Mouse (Mus musculus): ENCODE measurements around the gene St13. TPM values are rescaled to one million over a fixed set of nuclear protein-coding genes. Genes with fewer than 3 reads are reported as not detected.

St13 gene
- polyA plus RNA-seq, 1 experiment from 2014 or later, result 130 TPM

- no peak for DNase-seq (ENCODE audit: low spot score)
Measured at GRCm38 (mm10) chr15:81366241-81366640, 33.6 kb downstream of the St13 start.

GRCm38 (mm10) chr15:81365246-81365645 is 34.6 kb downstream of the St13 start:
- DNase-seq (ENCODE audit: low spot score), result no peak

DNA sequence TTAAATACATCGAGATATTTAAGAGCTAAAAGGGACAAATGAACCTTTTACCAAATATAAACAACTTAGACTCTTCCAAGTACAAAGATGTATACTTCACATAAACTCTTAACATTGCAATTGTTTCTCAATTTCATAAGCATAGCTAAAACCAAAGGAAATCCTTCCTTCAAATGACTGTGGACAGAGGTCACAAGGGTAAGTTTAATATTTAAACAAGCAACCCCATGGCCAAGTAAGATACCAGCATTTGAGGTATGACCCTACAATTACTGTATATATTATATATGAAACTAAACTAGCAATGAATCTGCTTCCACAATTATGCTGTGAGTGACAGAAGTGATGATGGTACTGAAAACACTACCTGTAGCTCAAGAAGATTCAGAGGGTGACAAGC is 35.6 kb downstream of the St13 start:
- DNase-seq (ENCODE audit: low spot score), result no peak

DNA sequence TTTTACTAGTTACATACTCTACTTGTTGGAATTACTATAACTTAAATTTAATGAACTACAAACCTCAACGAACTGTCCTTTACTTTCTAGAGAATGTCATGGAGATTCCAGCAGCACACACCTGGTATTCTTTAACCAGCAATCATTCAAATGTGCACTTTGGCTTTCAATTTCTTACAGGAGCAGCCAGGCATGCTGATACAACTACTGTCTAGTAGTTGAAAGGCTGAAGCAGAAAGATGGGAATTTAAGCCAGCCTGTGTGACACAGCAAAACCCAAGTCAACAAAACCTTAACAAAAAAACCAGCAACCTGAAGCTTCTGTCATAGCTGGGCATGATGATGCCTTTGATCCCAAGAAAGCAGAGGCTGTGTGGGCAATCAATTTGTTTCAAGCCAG is 37.4 kb downstream of the St13 start:
- no peak for DNase-seq (ENCODE audit: low spot score)

GRCm38 (mm10) chr15:81361417-81362015 is 38.4 kb downstream of the St13 start:
- DNase-seq (ENCODE audit: low spot score), result no peak

DNA sequence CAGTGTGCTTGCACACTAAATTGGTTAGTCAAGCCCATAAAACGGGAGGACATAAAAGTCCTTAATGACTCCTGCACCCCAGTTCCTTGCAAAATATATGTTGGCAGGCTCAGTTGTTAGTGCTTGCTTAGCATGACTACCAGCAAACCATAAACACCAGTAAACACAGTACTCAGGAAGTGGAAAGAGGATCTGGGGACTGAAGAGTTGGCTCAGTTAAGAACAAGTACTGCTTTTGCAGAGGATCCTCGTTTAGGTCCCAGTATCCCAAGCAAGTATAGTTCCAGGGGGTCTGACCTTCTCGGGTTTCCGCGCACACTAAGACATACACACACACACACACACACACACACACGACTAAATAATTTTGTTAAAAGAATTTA is 38.9 kb downstream of the St13 start:
- DNase-seq (ENCODE audit: low spot score), result no peak

- peak; percentile 97 for DNase-seq (ENCODE audit: low spot score)
Measured at GRCm38 (mm10) chr15:81360345-81361021, 39.4 kb downstream of the St13 start, which contains the start of gene Slc25a17. TSS of gene Slc25a17 (minus strand) at chr15:81360812.

- DNase-seq (ENCODE audit: low spot score), result no peak
Measured at GRCm38 (mm10) chr15:81359421-81359820, 40.5 kb downstream of the St13 start.

- no peak for DNase-seq (ENCODE audit: low spot score)
Measured at GRCm38 (mm10) chr15:81358943-81359342, 40.9 kb downstream of the St13 start.

- DNase-seq (ENCODE audit: low spot score), result no peak
Measured at GRCm38 (mm10) chr15:81356946-81357345, 42.9 kb downstream of the St13 start.

- DNase-seq (ENCODE audit: low spot score), result peak; percentile 80
Measured at GRCm38 (mm10) chr15:81355146-81355761, 44.6 kb downstream of the St13 start.

- peak; percentile 51 for DNase-seq (ENCODE audit: low spot score)
Measured at GRCm38 (mm10) chr15:81352638-81353037, 47.2 kb downstream of the St13 start.

DNA sequence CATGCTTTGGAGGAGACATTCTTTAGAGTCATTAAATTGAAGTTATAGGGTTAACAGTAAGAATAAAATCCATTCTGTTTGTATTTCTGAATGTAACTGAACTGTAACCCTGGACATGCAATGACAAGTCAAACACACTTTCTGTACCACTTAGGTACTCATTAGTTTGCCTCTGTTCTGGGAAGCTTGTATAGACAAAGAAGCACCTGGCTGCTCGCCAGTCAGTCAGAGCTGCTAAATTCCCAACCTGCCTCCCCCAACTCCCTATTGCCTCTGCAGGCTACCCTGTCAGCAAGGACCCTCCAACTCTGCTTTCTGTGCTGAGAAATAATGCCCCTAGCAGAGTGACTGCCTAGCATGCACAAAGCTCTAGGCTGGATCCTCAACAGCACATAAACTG is 49.5 kb downstream of the St13 start:
- no peak for DNase-seq (ENCODE audit: low spot score)

GRCm38 (mm10) chr15:81348366-81348765 is 51.5 kb downstream of the St13 start:
- no peak for DNase-seq (ENCODE audit: low spot score)

- no peak for DNase-seq (ENCODE audit: low spot score)
Measured at GRCm38 (mm10) chr15:81347466-81347865, 52.4 kb downstream of the St13 start.

- no peak for DNase-seq (ENCODE audit: low spot score)
Measured at GRCm38 (mm10) chr15:81341426-81341825, 58.5 kb downstream of the St13 start.

DNA sequence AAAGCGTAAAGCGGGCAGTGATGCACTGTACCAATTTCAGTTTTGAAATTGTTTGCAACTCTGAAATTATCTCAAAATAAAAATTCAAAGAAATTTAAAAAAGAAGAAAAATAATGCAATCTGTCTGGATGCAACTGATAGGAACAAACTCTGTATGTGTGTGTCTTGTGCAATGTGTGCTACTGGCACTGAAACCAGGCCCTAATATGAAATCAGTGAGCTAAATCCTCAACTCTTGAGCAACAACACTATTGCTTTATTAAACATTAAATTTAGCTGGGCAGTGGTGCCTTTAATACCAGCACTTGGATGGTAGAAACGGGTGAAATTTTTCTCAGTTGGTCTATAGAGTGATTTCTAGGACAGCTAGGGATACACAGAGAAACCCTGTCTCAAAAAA is 60.7 kb downstream of the St13 start:
- DNase-seq (ENCODE audit: low spot score), result no peak

- DNase-seq (ENCODE audit: low spot score), result no peak
Measured at GRCm38 (mm10) chr15:81336466-81336865, 63.4 kb downstream of the St13 start.

- DNase-seq (ENCODE audit: low spot score), result no peak
Measured at GRCm38 (mm10) chr15:81332517-81332916, 67.4 kb downstream of the St13 start.

DNA sequence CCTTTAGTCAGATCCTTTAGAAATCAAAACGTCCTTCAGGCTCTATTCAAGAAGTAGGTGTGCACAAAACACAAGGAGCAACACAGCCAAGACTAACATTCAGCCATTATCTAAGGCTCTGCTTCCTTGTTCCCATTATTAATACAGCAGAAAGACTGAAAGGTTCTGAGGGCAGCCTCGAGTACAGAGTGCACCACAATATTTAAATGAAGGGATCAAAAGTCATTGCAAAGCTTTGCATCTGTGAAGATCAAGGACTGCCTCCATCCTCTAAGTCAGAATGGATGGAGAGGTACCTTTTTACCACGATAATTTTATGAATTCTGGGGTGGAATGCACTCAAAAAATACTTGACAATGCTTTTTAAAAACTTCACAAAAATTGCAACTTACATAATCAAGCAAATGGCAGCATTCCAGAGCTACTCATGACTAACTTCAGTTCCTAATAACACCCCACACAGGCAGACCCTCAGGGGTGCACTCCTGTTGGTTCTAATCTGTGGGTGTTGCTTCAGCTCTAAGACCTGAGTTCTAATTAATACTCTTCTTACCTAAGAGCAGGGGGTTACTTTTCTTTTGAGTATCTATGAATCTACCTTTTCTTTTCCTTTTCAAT is 69.0 kb downstream of the St13 start:
- no peak for DNase-seq (ENCODE audit: low spot score)

GRCm38 (mm10) chr15:81329721-81330369 is 70.0 kb downstream of the St13 start:
- peak; percentile 24 for DNase-seq (ENCODE audit: low spot score)

DNA sequence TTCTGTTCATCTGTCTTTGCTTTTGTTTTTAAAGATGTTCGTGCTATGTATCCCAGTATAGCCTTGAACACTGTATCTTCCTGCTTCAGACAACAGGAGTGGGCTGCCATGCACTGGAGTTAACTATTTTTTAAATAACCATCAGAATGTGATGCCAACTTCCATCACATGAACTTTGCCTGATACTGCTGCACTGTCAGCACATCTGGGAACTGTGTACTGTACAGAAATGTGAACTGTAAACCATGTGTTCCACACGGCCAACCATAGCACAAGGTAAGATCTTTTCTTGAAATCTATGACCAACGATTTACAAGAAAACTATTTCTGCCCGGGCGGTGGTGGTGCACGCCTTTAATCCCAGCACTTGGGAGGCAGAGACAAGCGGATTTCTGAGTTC is 72.4 kb downstream of the St13 start:
- no peak for DNase-seq (ENCODE audit: low spot score)
